Mouse (Mus musculus) limb, embryonic 14.5 days (tissue): ENCODE measurements around the gene Wnt7b. TPM values are rescaled to one million over a fixed set of nuclear protein-coding genes. Genes with fewer than 3 reads are reported as not detected.

Source experiments
- ATAC-seq: fragments of 200-750 bp; cut with Nextera tagmentation; 2 replicates; pipeline ENCODE4 v1.8.0; 2017; ENCODE audit warnings: low read depth, moderate number of reproducible peaks, moderate TSS enrichment; ENCODE audit not compliant: low FRiP score
- DNase-seq: peaks from one replicate; pipeline ENCODE4 v3.0.0-alpha.2; 2015; ENCODE audit warnings: low spot score
- H3K27ac ChIP-seq: fragments of 300-500 bp; sonication (generic); replicated peaks from 2 replicates; pipeline ENCODE4 v1.5.1; 2014; ENCODE audit warnings: low read depth, mild to moderate bottlenecking, low read length, moderate library complexity, mixed read lengths
- H3K27me3 ChIP-seq: fragments of 300-500 bp; sonication (generic); 2 replicates; pipeline ENCODE4 v1.6.1; 2014; ENCODE audit warnings: low read length, mixed read lengths; ENCODE audit not compliant: control insufficient read depth, insufficient read depth
- H3K36me3 ChIP-seq: fragments of 300-500 bp; sonication (generic); 2 replicates; pipeline ENCODE4 v1.6.1; 2014; ENCODE audit warnings: mild to moderate bottlenecking, low read length, moderate library complexity, mixed read lengths; ENCODE audit not compliant: control insufficient read depth, insufficient read depth
- H3K4me1 ChIP-seq: fragments of 300-500 bp; sonication (generic); 2 replicates; pipeline ENCODE4 v1.6.1; 2014; ENCODE audit warnings: antibody characterized with exemption, low read length, mixed read lengths; ENCODE audit not compliant: control insufficient read depth, insufficient read depth
- H3K4me2 ChIP-seq: fragments of 300-500 bp; sonication (generic); replicated peaks from 2 replicates; pipeline ENCODE4 v1.6.1; 2014; ENCODE audit warnings: low read depth, mild to moderate bottlenecking, low read length, moderate library complexity; ENCODE audit not compliant: severe bottlenecking
- H3K4me3 ChIP-seq: fragments of 300-500 bp; sonication (generic); replicated peaks from 2 replicates; pipeline ENCODE4 v1.5.1; 2014; ENCODE audit warnings: low read length
- H3K9ac ChIP-seq: fragments of 300-500 bp; sonication (generic); 2 replicates; pipeline ENCODE4 v1.6.1; 2014; ENCODE audit warnings: mild to moderate bottlenecking, low read depth, low read length, moderate library complexity; ENCODE audit not compliant: severe bottlenecking
- H3K9me3 ChIP-seq: fragments of 300-500 bp; sonication (generic); 2 replicates; pipeline ENCODE4 v1.6.1; 2016; ENCODE audit warnings: low read length; ENCODE audit not compliant: control insufficient read depth
- POLR2A ChIP-seq: fragments of 200-500 bp; IDR thresholded peaks from 2 replicates; pipeline ENCODE4 v1.8.0; 2012; ENCODE audit warnings: inconsistent platforms, mild to moderate bottlenecking, moderate library complexity, borderline replicate concordance; ENCODE audit not compliant: insufficient read depth, insufficient read length; ENCODE audit errors: extremely low read depth
- WGBS: fragments of 180-500 bp; shearing (Covaris S2); extraction: QIAGEN DNeasy Blood & Tissue Kit; methylation state at CpG from one replicate; pipeline ENCODE4 v1.1.7; 2014; 5-methylcytosine and 5-hydroxymethylcytosine counted together
- polyA plus RNA-seq, 2 experiments: library from polyadenylated mRNA; depleted of rRNA in 1 of 2; stranded (reverse) in 1 of 2; unstranded in 1 of 2; fragments of >200 nt; fragmentation: Nextera tagmentation in 1 of 2; extraction: Ambion mirVana in 1 of 2; gene quantifications; 2 replicates each; pipeline versions ENCODE4 v1.2.1 to v1.2.3; 2012 to 2014

Wnt7b gene
- polyA plus RNA-seq, 2 experiments = 22.4 to 40.0 TPM

GRCm38 (mm10) chr15:85546500-85546899 lies 35.8 kb downstream of the Wnt7b start:
- no peak overlapping the region for H3K9ac ChIP-seq
- no peaks in the 10 kb centered on the region for H3K36me3 ChIP-seq
- DNase-seq = no peak
- 69% methylated on average over 4 of the region's 4 CpGs for WGBS
- TF ChIP-seq POLR2A = no peak
- H3K9me3 ChIP-seq = no peaks in the 10 kb centered on the region
- H3K4me2 ChIP-seq = no peak overlapping the region
- H3K4me1 ChIP-seq = no peaks in the 10 kb centered on the region
- no peak for ATAC-seq
- no peaks in the 10 kb centered on the region for H3K27me3 ChIP-seq
- no peak overlapping the region for H3K4me3 ChIP-seq
- no peak overlapping the region for H3K27ac ChIP-seq

GRCm38 (mm10) chr15:85545369-85545768 lies 36.9 kb downstream of the Wnt7b start:
- no peaks in the 10 kb centered on the region for H3K9me3 ChIP-seq
- ATAC-seq = no peak
- no peak for DNase-seq
- no peak overlapping the region for H3K4me2 ChIP-seq
- H3K27ac ChIP-seq = no peak overlapping the region
- no peak overlapping the region for H3K4me3 ChIP-seq
- WGBS = 84% methylated on average over 5 of the region's 5 CpGs
- no peaks in the 10 kb centered on the region for H3K36me3 ChIP-seq
- no peak for TF ChIP-seq POLR2A
- no peak overlapping the region for H3K9ac ChIP-seq
- H3K27me3 ChIP-seq = no peaks in the 10 kb centered on the region
- H3K4me1 ChIP-seq = no peaks in the 10 kb centered on the region

- ATAC-seq = no peak
- Histone ChIP-seq H3K9ac (no peak overlapping the region), H3K4me2 (no peak overlapping the region), H3K9me3 (no peaks in the 10 kb centered on the region), H3K36me3 (no peaks in the 10 kb centered on the region), H3K4me3 (no peak overlapping the region), H3K4me1 (peaks cover 2% of the 10 kb centered on the region; the same call in 1 of the 2 replicates), H3K27me3 (no peaks in the 10 kb centered on the region), H3K27ac (no peak overlapping the region)
- 66% methylated on average over 11 of the region's 11 CpGs for WGBS
- TF ChIP-seq POLR2A = no peak
- no peak for DNase-seq
Observed at GRCm38 (mm10) chr15:85538170-85538569, 44.1 kb downstream of the Wnt7b start.

- H3K27ac ChIP-seq = no peak overlapping the region
- ATAC-seq (no peak), DNase-seq (no peak)
- no peaks in the 10 kb centered on the region for H3K27me3 ChIP-seq
- H3K9me3 ChIP-seq = no peaks in the 10 kb centered on the region
- no peak overlapping the region for H3K4me2 ChIP-seq
- TF ChIP-seq POLR2A = no peak
- peaks cover 2% of the 10 kb centered on the region; the same call in 1 of the 2 replicates for H3K4me1 ChIP-seq
- H3K36me3 ChIP-seq = no peaks in the 10 kb centered on the region
- H3K4me3 ChIP-seq = no peak overlapping the region
- WGBS = 82% methylated on average over 25 of the region's 25 CpGs
- no peak overlapping the region for H3K9ac ChIP-seq
Observed at GRCm38 (mm10) chr15:85537151-85537550, 45.1 kb downstream of the Wnt7b start.

GRCm38 (mm10) chr15:85534646-85535045 lies 47.6 kb downstream of the Wnt7b start:
- Histone ChIP-seq H3K9ac (no peak overlapping the region), H3K36me3 (no peaks in the 10 kb centered on the region), H3K4me1 (peaks cover 2% of the 10 kb centered on the region; the same call in 1 of the 2 replicates), H3K4me2 (no peak overlapping the region), H3K4me3 (no peak overlapping the region), H3K27ac (no peak overlapping the region), H3K9me3 (no peaks in the 10 kb centered on the region), H3K27me3 (no peaks in the 10 kb centered on the region)
- TF ChIP-seq POLR2A = no peak
- no peak for DNase-seq
- no peak for ATAC-seq
- 84% methylated on average over 6 of the region's 6 CpGs for WGBS

GRCm38 (mm10) chr15:85534215-85534614 lies 48.1 kb downstream of the Wnt7b start:
- no peak overlapping the region for H3K4me3 ChIP-seq
- no peak overlapping the region for H3K4me2 ChIP-seq
- ATAC-seq (no peak), DNase-seq (no peak)
- H3K36me3 ChIP-seq = no peaks in the 10 kb centered on the region
- no peak overlapping the region for H3K9ac ChIP-seq
- no peaks in the 10 kb centered on the region for H3K9me3 ChIP-seq
- H3K27me3 ChIP-seq = no peaks in the 10 kb centered on the region
- H3K27ac ChIP-seq = no peak overlapping the region
- peaks cover 2% of the 10 kb centered on the region; the same call in 1 of the 2 replicates for H3K4me1 ChIP-seq
- TF ChIP-seq POLR2A = no peak
- WGBS = 81% methylated on average over 7 of the region's 8 CpGs
